Mouse (Mus musculus): ENCODE data around the gene Btn2a2. TPM values are rescaled to one million over a fixed set of nuclear protein-coding genes. Genes with fewer than 3 reads are reported as not detected.

Btn2a2 gene
- total and polyA plus RNA-seq, 3 experiments = 0.22 TPM; not detected in 2

- peaks cover 41% of the 10 kb centered on the region for H3K4me1 ChIP-seq (ENCODE audit: insufficient read depth, low read depth, low read length)
- DNase-seq (ENCODE audit: low spot score) = no peak
Measured at GRCm38 (mm10) chr13:23428166-23428993, 60.3 kb downstream of the Btn2a2 start.

More at GRCm38 (mm10) chr13:23428166-23428993, 60.3 kb downstream of the Btn2a2 start:
- H3K9me3 ChIP-seq (replicated peaks) = no peaks in the 10 kb centered on the region
- no peaks in the 10 kb centered on the region for H3K36me3 ChIP-seq (replicated peaks)
- H3K4me3 ChIP-seq (ENCODE audit: low read depth, low read length) = no peak overlapping the region
- TF ChIP-seq TAL1 (conservative IDR thresholded peaks at IDR 0.05; ENCODE audit: low read depth, low read length) = no peak
- no peaks in the 10 kb centered on the region for H3K27me3 ChIP-seq (ENCODE audit: insufficient read depth, low read length)
- no peak for ATAC-seq (ENCODE audit: extremely low read depth, insufficient number of reproducible peaks, low FRiP score, poor library complexity, severe bottlenecking)

Other genes with a start within 250 kb of the Btn2a2 start
Only the 20 nearest of the 26 such genes appear.
- 51.4 and 53.7 TPM in 2 replicates for gene Zfp322a, start 119.6 kb downstream of the Btn2a2 start, total RNA-seq (2014; fragmentation: Nextera tagmentation)
- 83.0 and 110 TPM in 2 replicates for gene Zfp322a, start 119.6 kb downstream of the Btn2a2 start, total RNA-seq (2017)
- gene Zfp322a, start 119.6 kb downstream of the Btn2a2 start, polyA plus RNA-seq (2012) = 1.2 and 1.4 TPM in 2 replicates
- gene Abt1, start 65.0 kb downstream of the Btn2a2 start, total RNA-seq (2014; fragmentation: Nextera tagmentation) = 3.7 and 4.0 TPM in 2 replicates
- gene Abt1, start 65.0 kb downstream of the Btn2a2 start, total RNA-seq (2017) = 9.5 and 11.4 TPM in 2 replicates
- gene Abt1, start 65.0 kb downstream of the Btn2a2 start, polyA plus RNA-seq (2012) = 6.5 and 6.9 TPM in 2 replicates
- gene Btn1a1, start 23.0 kb downstream of the Btn2a2 start, total RNA-seq (2014; fragmentation: Nextera tagmentation) = 18.3 and 31.6 TPM in 2 replicates
- 0.82 and 1.5 TPM in 2 replicates for gene Btn1a1, start 23.0 kb downstream of the Btn2a2 start, total RNA-seq (2017)
- 0.75 and 0.80 TPM in 2 replicates for gene Btn1a1, start 23.0 kb downstream of the Btn2a2 start, polyA plus RNA-seq (2012)
- 309 and 344 TPM in 2 replicates for gene Hist1h4h, start 42.2 kb upstream of the Btn2a2 start, total RNA-seq (2014; fragmentation: Nextera tagmentation)
- gene Hist1h4h, start 42.2 kb upstream of the Btn2a2 start, total RNA-seq (2017) = 843 and 1,115 TPM in 2 replicates
- gene Hist1h4h, start 42.2 kb upstream of the Btn2a2 start, polyA plus RNA-seq (2012) = 11.0 and 66.6 TPM in 2 replicates
- 510 and 530 TPM in 2 replicates for gene Hist1h2af, start 45.0 kb upstream of the Btn2a2 start, total RNA-seq (2014; fragmentation: Nextera tagmentation)
- 1,417 and 2,284 TPM in 2 replicates for gene Hist1h2af, start 45.0 kb upstream of the Btn2a2 start, total RNA-seq (2017)
- gene Hist1h2af, start 45.0 kb upstream of the Btn2a2 start, polyA plus RNA-seq (2012) = 1,681 and 3,392 TPM in 2 replicates
- gene Hist1h3g, start 46.6 kb upstream of the Btn2a2 start, total RNA-seq (2014; fragmentation: Nextera tagmentation) = 647 and 719 TPM in 2 replicates
- 217 and 302 TPM in 2 replicates for gene Hist1h3g, start 46.6 kb upstream of the Btn2a2 start, total RNA-seq (2017)
- 12.1 and 32.9 TPM in 2 replicates for gene Hist1h3g, start 46.6 kb upstream of the Btn2a2 start, polyA plus RNA-seq (2012)
- 32.7 and 41.6 TPM in 2 replicates for gene Hist1h2bh, start 54.5 kb upstream of the Btn2a2 start, total RNA-seq (2014; fragmentation: Nextera tagmentation)
- gene Hist1h2bh, start 54.5 kb upstream of the Btn2a2 start, total RNA-seq (2017) = 77.6 and 126 TPM in 2 replicates
- 0.91 and 4.9 TPM in 2 replicates for gene Hist1h2bh, start 54.5 kb upstream of the Btn2a2 start, polyA plus RNA-seq (2012)
- 125 and 143 TPM in 2 replicates for gene Hist1h3f, start 55.2 kb upstream of the Btn2a2 start, total RNA-seq (2014; fragmentation: Nextera tagmentation)
- 96.8 and 187 TPM in 2 replicates for gene Hist1h3f, start 55.2 kb upstream of the Btn2a2 start, total RNA-seq (2017)
- gene Hist1h3f, start 55.2 kb upstream of the Btn2a2 start, polyA plus RNA-seq (2012) = 1.8 and 12.3 TPM in 2 replicates
- gene Hist1h4f, start 62.8 kb upstream of the Btn2a2 start, total RNA-seq (2014; fragmentation: Nextera tagmentation) = 443 and 478 TPM in 2 replicates
- 2,744 and 3,177 TPM in 2 replicates for gene Hist1h4f, start 62.8 kb upstream of the Btn2a2 start, total RNA-seq (2017)
- gene Hist1h4f, start 62.8 kb upstream of the Btn2a2 start, polyA plus RNA-seq (2012) = 8.0 and 49.6 TPM in 2 replicates
- gene Hist1h1d, start 64.4 kb upstream of the Btn2a2 start, total RNA-seq (2014; fragmentation: Nextera tagmentation) = 71.9 and 74.3 TPM in 2 replicates
- gene Hist1h1d, start 64.4 kb upstream of the Btn2a2 start, total RNA-seq (2017) = 127 and 128 TPM in 2 replicates
- gene Hist1h1d, start 64.4 kb upstream of the Btn2a2 start, polyA plus RNA-seq (2012) = 0.43 and 2.1 TPM in 2 replicates
- gene Hist1h3e, start 73.5 kb upstream of the Btn2a2 start, total RNA-seq (2014; fragmentation: Nextera tagmentation) = 466 and 595 TPM in 2 replicates
- 426 and 591 TPM in 2 replicates for gene Hist1h3e, start 73.5 kb upstream of the Btn2a2 start, total RNA-seq (2017)
- gene Hist1h3e, start 73.5 kb upstream of the Btn2a2 start, polyA plus RNA-seq (2012) = 6.8 and 31.3 TPM in 2 replicates
- gene Hist1h2ae, start 82.4 kb upstream of the Btn2a2 start, total RNA-seq (2014; fragmentation: Nextera tagmentation) = 81.0 and 140 TPM in 2 replicates
- 258 and 359 TPM in 2 replicates for gene Hist1h2ae, start 82.4 kb upstream of the Btn2a2 start, total RNA-seq (2017)
- 31.2 and 48.5 TPM in 2 replicates for gene Hist1h2ae, start 82.4 kb upstream of the Btn2a2 start, polyA plus RNA-seq (2012)
- gene Hist1h2bg, start 82.5 kb upstream of the Btn2a2 start, total RNA-seq (2014; fragmentation: Nextera tagmentation) = 1,531 and 1,684 TPM in 2 replicates
- 1,342 and 1,812 TPM in 2 replicates for gene Hist1h2bg, start 82.5 kb upstream of the Btn2a2 start, total RNA-seq (2017)
- 13.0 and 49.8 TPM in 2 replicates for gene Hist1h2bg, start 82.5 kb upstream of the Btn2a2 start, polyA plus RNA-seq (2012)
- gene Hist1h2bf, start 85.3 kb upstream of the Btn2a2 start, total RNA-seq (2014; fragmentation: Nextera tagmentation) = 610 and 627 TPM in 2 replicates
- gene Hist1h2bf, start 85.3 kb upstream of the Btn2a2 start, total RNA-seq (2017) = 748 and 859 TPM in 2 replicates
- gene Hist1h2bf, start 85.3 kb upstream of the Btn2a2 start, polyA plus RNA-seq (2012) = 5.7 and 27.4 TPM in 2 replicates
- 5.3 and 7.3 TPM in 2 replicates for gene Hist1h2ad, start 85.5 kb upstream of the Btn2a2 start, total RNA-seq (2014; fragmentation: Nextera tagmentation)
- gene Hist1h2ad, start 85.5 kb upstream of the Btn2a2 start, total RNA-seq (2017) = 491 and 756 TPM in 2 replicates
- 2.3 and 7.4 TPM in 2 replicates for gene Hist1h2ad, start 85.5 kb upstream of the Btn2a2 start, polyA plus RNA-seq (2012)
- 524 and 556 TPM in 2 replicates for gene Hist1h3d, start 86.9 kb upstream of the Btn2a2 start, total RNA-seq (2014; fragmentation: Nextera tagmentation)
- gene Hist1h3d, start 86.9 kb upstream of the Btn2a2 start, total RNA-seq (2017) = 92.0 and 101 TPM in 2 replicates
- gene Hist1h3d, start 86.9 kb upstream of the Btn2a2 start, polyA plus RNA-seq (2012) = 3.7 and 9.6 TPM in 2 replicates
- gene Hist1h4d, start 92.7 kb upstream of the Btn2a2 start, total RNA-seq (2014; fragmentation: Nextera tagmentation) = 2,252 and 2,609 TPM in 2 replicates
- gene Hist1h4d, start 92.7 kb upstream of the Btn2a2 start, total RNA-seq (2017) = 1,080 and 1,131 TPM in 2 replicates
- 14.6 and 40.1 TPM in 2 replicates for gene Hist1h4d, start 92.7 kb upstream of the Btn2a2 start, polyA plus RNA-seq (2012)
- gene Hist1h2be, start 132.3 kb upstream of the Btn2a2 start, total RNA-seq (2014; fragmentation: Nextera tagmentation) = 27.7 and 30.2 TPM in 2 replicates
- gene Hist1h2be, start 132.3 kb upstream of the Btn2a2 start, total RNA-seq (2017) = 110 and 153 TPM in 2 replicates
- gene Hist1h2be, start 132.3 kb upstream of the Btn2a2 start, polyA plus RNA-seq (2012) = 0.56 and 3.5 TPM in 2 replicates
- gene Hist1h1e, start 133.7 kb upstream of the Btn2a2 start, total RNA-seq (2014; fragmentation: Nextera tagmentation) = 1,109 and 1,273 TPM in 2 replicates
- 215 and 254 TPM in 2 replicates for gene Hist1h1e, start 133.7 kb upstream of the Btn2a2 start, total RNA-seq (2017)
- 4.0 and 18.2 TPM in 2 replicates for gene Hist1h1e, start 133.7 kb upstream of the Btn2a2 start, polyA plus RNA-seq (2012)
- gene Hist1h2ac, start 195.1 kb upstream of the Btn2a2 start, total RNA-seq (2014; fragmentation: Nextera tagmentation) = 5.1 and 6.4 TPM in 2 replicates
- 54.4 and 93.5 TPM in 2 replicates for gene Hist1h2ac, start 195.1 kb upstream of the Btn2a2 start, total RNA-seq (2017)
- gene Hist1h2ac, start 195.1 kb upstream of the Btn2a2 start, polyA plus RNA-seq (2012) = 1.1 and 3.8 TPM in 2 replicates

Data from G1E (cell line).